Mouse (Mus musculus) midbrain, embryonic 14.5 days (tissue): ENCODE measurements around the gene Jph2. TPM values are rescaled to one million over a fixed set of nuclear protein-coding genes. Genes with fewer than 3 reads are reported as not detected.
A peak's percentile ranks its signal among the peaks of the same experiment; 100 is the strongest.

Experiments
- ATAC-seq: fragments of 200-750 bp; cut with Nextera tagmentation; 2 replicates; pipeline ENCODE4 v1.8.0; 2017; ENCODE audit warnings: moderate number of reproducible peaks, moderate library complexity; ENCODE audit not compliant: low FRiP score, low TSS enrichment
- DNase-seq: peaks from one replicate; pipeline ENCODE4 v3.0.0-alpha.2; 2015
- H3K27ac ChIP-seq: fragments of 300-500 bp; sonication (generic); replicated peaks from 2 replicates; pipeline ENCODE4 v1.5.1; 2014; ENCODE audit warnings: mild to moderate bottlenecking, low read depth, low read length, moderate library complexity
- H3K27me3 ChIP-seq: fragments of 300-500 bp; sonication (generic); 2 replicates; pipeline ENCODE4 v1.6.1; 2014; ENCODE audit warnings: low read length, control low read depth, mixed read lengths; ENCODE audit not compliant: control insufficient read depth, insufficient read depth
- H3K36me3 ChIP-seq: fragments of 300-500 bp; sonication (generic); 2 replicates; pipeline ENCODE4 v1.6.1; 2014; ENCODE audit warnings: low read length, control low read depth; ENCODE audit not compliant: control insufficient read depth, insufficient read depth
- H3K4me1 ChIP-seq: fragments of 300-500 bp; sonication (generic); 2 replicates; pipeline ENCODE4 v1.6.1; 2014; ENCODE audit warnings: mild to moderate bottlenecking, antibody characterized with exemption, low read length, control low read depth; ENCODE audit not compliant: control insufficient read depth, insufficient read depth
- H3K4me2 ChIP-seq: fragments of 300-500 bp; sonication (generic); 2 replicates; pipeline ENCODE4 v1.6.1; 2014; ENCODE audit warnings: mild to moderate bottlenecking, low read length, moderate library complexity
- H3K4me3 ChIP-seq: fragments of 300-500 bp; sonication (generic); replicated peaks from 2 replicates; pipeline ENCODE4 v1.5.1; 2014; ENCODE audit warnings: low read depth, low read length
- H3K9ac ChIP-seq: fragments of 300-500 bp; sonication (generic); replicated peaks from 2 replicates; pipeline ENCODE4 v1.6.1; 2014; ENCODE audit warnings: mild to moderate bottlenecking, low read length, moderate library complexity
- H3K9me3 ChIP-seq: fragments of 300-500 bp; sonication (generic); 2 replicates; pipeline ENCODE4 v1.6.1; 2016; ENCODE audit warnings: low read length, control low read depth, mixed read lengths; ENCODE audit not compliant: control insufficient read depth
- WGBS: fragments of 180-500 bp; shearing (Covaris S2); extraction: QIAGEN DNeasy Blood & Tissue Kit; methylation state at CpG from one replicate; pipeline ENCODE4 v1.1.7; 2014; 5-methylcytosine and 5-hydroxymethylcytosine counted together
- polyA plus RNA-seq: library from polyadenylated mRNA; unstranded; fragments of >200 nt; fragmentation: Nextera tagmentation; extraction: Ambion mirVana; gene quantifications from 2 replicates; pipeline ENCODE4 v1.2.1, GENCODE M21; 2014

The Jph2 gene
- polyA plus RNA-seq, 1 experiment from 2014 or later: 0.37 TPM

DNA sequence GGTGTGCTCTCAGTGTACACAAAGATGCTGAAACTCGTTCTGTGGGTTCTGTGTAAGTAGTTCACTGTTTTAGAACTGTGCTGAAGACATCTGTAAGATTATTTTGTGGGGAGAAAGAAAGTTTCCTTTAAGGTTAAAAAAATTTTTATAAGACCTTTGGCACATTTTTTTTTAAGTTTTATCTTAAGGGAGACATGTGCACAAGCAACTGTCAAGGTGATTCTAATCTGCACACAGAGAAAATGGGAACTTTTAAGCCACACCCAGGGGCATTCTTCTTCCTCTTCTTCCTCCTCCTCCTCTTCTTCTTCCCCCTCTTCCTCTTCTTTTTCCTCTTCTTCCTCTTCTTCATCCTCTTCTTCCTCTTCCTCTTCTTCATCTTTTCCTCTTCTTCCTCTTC is 74.6 kb downstream of the Jph2 start:
- Histone ChIP-seq H3K9me3 (no peaks in the 10 kb centered on the region), H3K4me2 (no peak overlapping the region), H3K9ac (no peak overlapping the region), H3K27ac (no peak overlapping the region), H3K4me1 (no peaks in the 10 kb centered on the region), H3K36me3 (peaks cover 29% of the 10 kb centered on the region; the same call in 1 of the 2 replicates), H3K27me3 (no peaks in the 10 kb centered on the region), H3K4me3 (no peak overlapping the region)
- DNase-seq: no peak
- no peak for ATAC-seq
- WGBS: 53% methylated on average over 1 of the region's 1 CpGs

DNA sequence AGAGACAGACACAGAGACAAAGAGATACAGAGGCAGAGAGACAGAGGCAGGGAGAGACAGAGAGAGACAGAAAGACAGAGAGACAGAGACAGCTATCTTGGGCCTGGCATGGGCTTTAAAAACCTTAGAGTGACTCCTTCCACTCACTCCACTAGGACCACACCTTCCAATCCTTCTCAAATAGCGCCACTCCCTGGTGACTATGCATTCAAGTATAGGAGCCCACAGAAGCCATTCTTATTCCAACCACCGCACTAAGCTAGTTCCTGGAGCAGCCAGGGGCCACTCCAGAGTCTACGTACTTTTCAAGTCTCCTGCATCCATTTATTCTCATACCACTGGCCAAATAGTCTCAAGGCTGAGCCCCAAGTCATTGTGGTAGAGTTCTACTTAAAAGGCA is 79.0 kb downstream of the Jph2 start:
- Histone ChIP-seq H3K36me3 (peaks cover 19% of the 10 kb centered on the region; the same call in 1 of the 2 replicates), H3K9me3 (no peaks in the 10 kb centered on the region), H3K4me3 (no peak overlapping the region), H3K9ac (no peak overlapping the region), H3K4me1 (no peaks in the 10 kb centered on the region), H3K4me2 (no peak overlapping the region), H3K27me3 (no peaks in the 10 kb centered on the region), H3K27ac (no peak overlapping the region)
- ATAC-seq (no peak), DNase-seq (peak; percentile 61)
- WGBS: 88% methylated on average over 3 of the region's 3 CpGs

DNA sequence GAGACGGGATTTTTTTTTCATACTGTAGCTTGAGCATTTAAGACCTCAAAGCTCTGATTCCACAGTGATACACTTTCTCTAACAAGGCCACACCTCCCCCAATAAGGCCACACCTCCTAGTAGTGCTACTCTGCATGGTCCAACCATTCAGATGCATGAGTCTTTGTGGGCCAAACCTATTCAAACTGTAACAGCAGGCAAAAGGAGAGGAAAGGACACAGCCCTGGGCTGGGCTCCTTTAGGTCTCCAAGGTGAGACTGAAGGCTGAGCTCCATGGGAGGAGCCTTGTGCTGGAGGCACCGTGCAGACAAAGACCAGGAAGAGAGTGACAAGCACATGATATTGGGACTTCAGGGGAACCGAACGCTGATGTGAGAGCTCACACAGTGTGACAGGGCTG is 80.5 kb downstream of the Jph2 start:
- 81% methylated on average over 4 of the region's 4 CpGs for WGBS
- H3K27me3 ChIP-seq: no peaks in the 10 kb centered on the region
- no peak overlapping the region for H3K4me3 ChIP-seq
- ATAC-seq: no peak
- H3K9ac ChIP-seq: no peak overlapping the region
- H3K27ac ChIP-seq: no peak overlapping the region
- H3K4me2 ChIP-seq: no peak overlapping the region
- peaks cover 19% of the 10 kb centered on the region; the same call in 1 of the 2 replicates for H3K36me3 ChIP-seq
- H3K4me1 ChIP-seq: no peaks in the 10 kb centered on the region
- no peak for DNase-seq
- H3K9me3 ChIP-seq: no peaks in the 10 kb centered on the region

DNA sequence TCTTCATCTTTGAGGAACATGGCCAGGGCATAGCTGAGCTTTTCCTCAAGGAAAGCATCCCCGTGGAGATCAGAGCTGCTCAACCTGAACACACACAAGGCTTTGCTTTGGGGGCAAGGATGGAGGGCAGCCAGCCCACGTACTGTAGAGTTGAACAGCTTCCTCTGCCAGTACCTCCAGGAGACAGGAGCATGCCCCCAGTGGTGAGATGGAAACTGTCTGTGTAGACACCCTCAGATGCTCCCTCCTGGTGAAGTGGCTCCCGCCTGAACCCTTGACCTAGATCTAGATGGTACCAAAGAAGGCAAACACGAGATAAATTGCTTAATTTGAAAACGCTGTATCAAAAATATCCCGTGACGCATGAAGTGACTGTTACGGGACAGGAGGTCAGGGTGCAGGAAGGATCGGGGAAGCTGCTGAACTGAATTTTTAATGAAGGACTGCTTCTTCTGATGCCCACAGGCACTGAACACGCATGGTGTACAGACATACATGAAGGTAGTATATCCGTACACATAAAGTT is 87.6 kb downstream of the Jph2 start:
- ATAC-seq: no peak
- Histone ChIP-seq H3K4me3 (no peak overlapping the region), H3K9ac (no peak overlapping the region), H3K27ac (0 out of 2 replicates have a peak overlapping the region, but pooled peaks have one; percentile 14), H3K9me3 (no peaks in the 10 kb centered on the region), H3K36me3 (no peaks in the 10 kb centered on the region), H3K4me1 (no peaks in the 10 kb centered on the region), H3K27me3 (no peaks in the 10 kb centered on the region), H3K4me2 (no peak overlapping the region)
- WGBS: 77% methylated on average over 11 of the region's 11 CpGs
- DNase-seq: no peak

DNA sequence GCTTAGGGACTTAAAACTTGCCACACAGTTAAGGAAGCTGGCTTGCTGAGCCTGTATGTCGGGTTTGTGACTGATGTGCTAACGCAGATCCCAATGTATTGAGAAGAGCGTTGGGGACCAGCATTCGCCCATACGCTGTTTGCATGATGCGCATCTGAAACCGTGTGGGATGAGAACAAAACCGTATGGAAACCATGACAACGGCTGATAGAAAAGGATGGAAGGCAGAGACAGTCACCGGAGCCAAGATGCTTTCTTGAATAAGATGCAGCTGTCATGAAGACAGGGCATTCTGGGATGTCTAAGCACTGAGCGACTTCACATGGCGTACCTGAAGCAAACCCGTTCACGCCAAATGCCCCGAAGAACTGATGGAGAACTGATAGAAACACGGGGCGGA is 88.4 kb downstream of the Jph2 start:
- WGBS: 64% methylated on average over 17 of the region's 17 CpGs
- ATAC-seq (no peak), DNase-seq (peak; percentile 62)
- Histone ChIP-seq H3K27me3 (no peaks in the 10 kb centered on the region), H3K9me3 (no peaks in the 10 kb centered on the region), H3K27ac (0 out of 2 replicates have a peak overlapping the region, but pooled peaks have one; percentile 21), H3K4me3 (no peak overlapping the region), H3K9ac (no peak overlapping the region), H3K4me2 (no peak overlapping the region), H3K36me3 (no peaks in the 10 kb centered on the region), H3K4me1 (no peaks in the 10 kb centered on the region)

DNA sequence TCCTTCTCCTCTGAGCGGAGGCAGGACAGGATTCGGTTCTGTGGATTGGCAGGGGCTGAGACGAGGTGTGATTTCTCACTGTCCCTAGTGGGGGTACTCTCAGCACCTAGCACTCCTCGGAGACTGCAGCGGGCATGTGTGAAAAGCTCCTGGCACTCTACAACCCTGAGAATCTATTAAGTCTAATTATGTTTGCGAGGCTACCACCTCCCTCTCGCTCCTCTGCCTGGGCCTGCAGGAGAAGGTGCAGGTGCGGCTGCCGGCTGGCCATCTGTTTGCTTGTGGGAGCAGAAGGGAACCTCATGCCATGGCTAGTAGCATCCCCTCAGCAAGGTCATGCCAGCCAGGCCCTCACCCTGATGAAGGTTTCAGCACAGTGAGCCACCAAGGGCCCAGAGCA is 94.8 kb downstream of the Jph2 start:
- H3K4me1 ChIP-seq: peaks cover 31% of the 10 kb centered on the region
- no peak overlapping the region for H3K4me3 ChIP-seq
- H3K9me3 ChIP-seq: no peaks in the 10 kb centered on the region
- no peaks in the 10 kb centered on the region for H3K36me3 ChIP-seq
- no peak overlapping the region for H3K27ac ChIP-seq
- ATAC-seq: no peak
- DNase-seq: no peak
- H3K9ac ChIP-seq: no peak overlapping the region
- WGBS: 45% methylated on average over 9 of the region's 9 CpGs
- H3K4me2 ChIP-seq: no peak overlapping the region
- H3K27me3 ChIP-seq: 0 out of 2 replicates have a peak, but pooled peaks cover 6% of the 10 kb centered on the region

DNA sequence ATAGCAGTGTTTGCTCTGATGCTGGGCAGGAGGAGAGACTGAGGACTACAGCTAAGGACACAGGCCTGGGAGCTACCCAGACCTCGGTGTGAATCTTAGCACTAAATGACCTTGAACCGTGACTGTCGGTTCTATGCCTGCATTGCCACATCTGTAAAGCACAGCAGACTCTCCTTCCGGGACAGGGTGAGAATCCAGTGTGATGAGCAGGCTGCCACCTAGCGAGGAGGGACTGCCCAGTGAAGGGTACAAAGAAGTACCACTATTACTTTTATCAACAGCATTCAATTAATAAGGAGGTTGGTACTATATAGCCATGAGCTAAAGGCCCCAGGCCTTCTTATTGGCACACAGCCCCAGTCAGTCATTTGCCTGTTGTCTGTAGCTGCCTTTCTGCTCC is 96.2 kb downstream of the Jph2 start:
- Histone ChIP-seq H3K4me2 (no peak overlapping the region), H3K36me3 (no peaks in the 10 kb centered on the region), H3K27me3 (0 out of 2 replicates have a peak, but pooled peaks cover 6% of the 10 kb centered on the region), H3K9me3 (no peaks in the 10 kb centered on the region), H3K27ac (0 out of 2 replicates have a peak overlapping the region, but pooled peaks have one; percentile 6), H3K4me1 (peaks cover 44% of the 10 kb centered on the region), H3K4me3 (no peak overlapping the region), H3K9ac (no peak overlapping the region)
- ATAC-seq (no peak), DNase-seq (no peak)
- WGBS: 54% methylated on average over 5 of the region's 5 CpGs

DNA sequence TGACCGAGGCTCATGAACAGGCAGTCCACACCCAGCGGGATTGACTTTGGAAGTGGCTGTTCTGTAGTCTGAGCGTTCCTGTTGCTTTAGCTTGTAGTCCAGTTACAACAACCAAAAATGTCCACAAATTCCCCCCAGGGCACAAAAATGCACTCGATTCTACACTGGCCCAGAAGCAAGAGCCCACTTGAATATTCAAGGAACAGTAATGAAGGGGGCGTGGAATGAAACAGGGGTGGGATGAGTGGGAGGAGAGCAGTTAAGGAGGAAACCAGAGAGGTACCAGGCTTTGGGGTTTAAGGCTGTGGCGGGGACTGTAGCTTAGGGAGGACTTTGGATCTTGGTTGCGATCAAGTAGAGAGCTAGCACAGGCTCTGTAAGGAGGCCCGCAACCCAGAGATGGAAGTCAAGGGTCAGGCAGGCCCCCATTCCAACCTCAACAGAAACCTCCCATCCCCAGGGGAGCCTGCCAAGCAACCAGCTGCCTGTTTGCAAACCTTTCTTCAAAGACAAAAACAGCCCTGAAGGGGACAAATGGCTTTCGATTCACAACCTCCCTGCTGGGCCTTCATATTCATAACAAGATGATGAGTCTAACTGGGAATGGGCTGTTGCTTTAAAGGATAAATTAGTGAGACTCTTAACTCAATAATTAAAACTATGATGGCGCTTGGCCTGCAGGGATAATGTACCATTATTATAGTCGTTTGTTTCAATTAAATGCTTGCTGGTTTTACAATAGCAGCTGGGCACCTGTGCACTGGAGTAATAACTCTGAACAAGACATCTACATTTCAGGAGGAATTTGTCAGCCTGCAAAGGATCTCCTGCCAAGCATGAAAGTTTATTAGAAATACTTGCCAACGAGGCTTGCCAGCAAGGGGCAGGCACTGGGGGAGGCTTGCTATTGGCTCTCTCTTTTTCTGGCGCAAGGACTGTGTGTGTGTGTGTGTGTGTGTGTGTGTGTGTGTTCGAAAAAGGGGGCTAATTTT is 97.4 kb downstream of the Jph2 start:
- H3K4me3 ChIP-seq: no peak overlapping the region
- ATAC-seq (peak; percentile 32; the same call in 1 of the 2 replicates), DNase-seq (peak; percentile 72)
- H3K27ac ChIP-seq: peak overlapping the region; percentile 55; the same call in 1 of the 2 replicates
- H3K4me2 ChIP-seq: no peak overlapping the region
- no peak overlapping the region for H3K9ac ChIP-seq
- no peaks in the 10 kb centered on the region for H3K9me3 ChIP-seq
- peaks cover 52% of the 10 kb centered on the region for H3K4me1 ChIP-seq
- WGBS: 29% methylated on average over 14 of the region's 14 CpGs
- H3K36me3 ChIP-seq: no peaks in the 10 kb centered on the region
- 0 out of 2 replicates have a peak, but pooled peaks cover 6% of the 10 kb centered on the region for H3K27me3 ChIP-seq
